Mouse (Mus musculus): ENCODE measurements at regions not wholly inside any gene's neighbourhood (a gene's known extent, or its start where the extent isn't known, plus 50 kb on each side); places are given as distances from the start of the nearest gene placed in this dataset.

DNA sequence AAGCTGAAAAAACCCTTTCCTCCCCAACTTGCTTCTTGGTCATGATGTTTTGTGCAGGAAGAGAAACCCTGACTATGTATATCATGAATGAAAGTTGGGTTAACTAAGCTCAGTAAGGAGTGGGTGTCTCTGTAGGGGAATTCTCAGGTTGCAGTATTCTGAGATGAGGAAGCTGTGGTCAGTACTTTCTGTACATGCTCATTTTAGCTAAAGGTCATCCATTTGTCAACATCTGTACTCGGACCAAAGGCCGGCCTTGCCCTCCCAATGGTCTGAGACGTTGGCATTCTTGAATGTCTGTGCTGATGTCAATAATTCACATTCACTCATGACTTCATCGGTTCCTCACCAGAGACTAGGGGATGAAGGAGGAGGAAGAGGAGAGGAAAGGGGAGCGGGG, 94.9 kb upstream of the Parp11 start:
- DNase-seq, result no peak

DNA sequence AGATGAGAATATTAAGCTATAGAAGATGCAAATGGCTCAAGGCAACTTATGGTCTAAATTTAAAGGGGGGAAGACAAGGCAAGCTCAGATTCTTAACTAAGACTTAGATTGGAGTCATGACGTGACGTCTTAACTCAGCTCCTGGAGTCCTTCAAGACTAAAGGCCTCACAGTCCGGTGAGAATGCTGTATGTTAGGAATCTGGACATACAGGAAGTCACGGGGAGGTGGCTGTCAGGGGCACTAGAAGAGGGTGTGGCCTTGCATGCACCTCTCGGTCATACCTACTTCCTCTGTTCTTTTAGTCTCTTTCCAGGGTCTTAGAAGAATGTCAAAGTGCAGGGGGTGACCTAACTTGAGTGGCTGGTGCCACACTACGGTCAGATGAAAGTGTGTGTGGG, 91.5 kb upstream of the Parp11 start:
- DNase-seq, result no peak

DNA sequence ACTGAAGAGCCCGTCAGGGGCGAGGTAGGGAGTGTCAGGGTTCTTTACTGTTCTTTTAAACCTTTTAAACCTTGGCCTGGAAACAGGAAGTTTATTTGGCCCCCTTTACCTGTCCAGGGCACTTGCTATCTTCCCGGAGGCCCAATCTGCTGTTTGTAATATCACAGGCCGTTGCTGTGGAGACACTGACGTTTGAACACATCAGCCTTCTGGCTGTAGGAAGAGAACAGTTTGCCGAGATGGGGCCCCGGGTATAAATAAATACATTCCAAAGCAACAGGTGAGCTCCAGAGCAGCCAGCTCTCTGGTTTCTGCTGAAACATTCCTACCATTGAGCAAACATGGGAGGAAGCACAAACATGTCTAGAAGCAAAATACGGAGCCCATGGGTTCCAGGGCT, 90.2 kb upstream of the Parp11 start:
- no peak for DNase-seq

- no peak for DNase-seq
Measured at GRCm38 (mm10) chr6:127358805-127359204, 87.8 kb upstream of the Parp11 start.

- peak; percentile 45 to 62 for DNase-seq
Measured at GRCm38 (mm10) chr6:127359391-127359874, 87.2 kb upstream of the Parp11 start.

DNA sequence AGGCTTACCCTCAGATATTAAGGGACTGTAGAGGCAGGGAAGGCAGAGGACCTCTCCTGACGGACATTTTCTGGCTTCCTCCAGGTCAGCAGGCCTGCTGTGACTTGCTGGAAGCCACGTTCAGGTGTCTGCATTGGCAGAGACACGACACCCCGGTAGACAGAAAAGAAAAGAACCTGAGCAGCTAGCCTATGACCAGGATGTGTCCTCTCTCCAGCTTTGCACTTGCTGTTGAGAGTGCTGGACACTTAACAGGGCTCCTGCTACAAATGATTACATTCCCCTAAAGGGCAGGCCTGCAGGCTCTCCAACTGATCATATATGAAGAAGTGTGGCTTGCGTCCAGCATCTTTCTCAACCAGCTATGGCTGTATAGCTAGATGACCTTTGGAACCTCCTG, 84.5 kb upstream of the Parp11 start:
- DNase-seq, result no peak

DNA sequence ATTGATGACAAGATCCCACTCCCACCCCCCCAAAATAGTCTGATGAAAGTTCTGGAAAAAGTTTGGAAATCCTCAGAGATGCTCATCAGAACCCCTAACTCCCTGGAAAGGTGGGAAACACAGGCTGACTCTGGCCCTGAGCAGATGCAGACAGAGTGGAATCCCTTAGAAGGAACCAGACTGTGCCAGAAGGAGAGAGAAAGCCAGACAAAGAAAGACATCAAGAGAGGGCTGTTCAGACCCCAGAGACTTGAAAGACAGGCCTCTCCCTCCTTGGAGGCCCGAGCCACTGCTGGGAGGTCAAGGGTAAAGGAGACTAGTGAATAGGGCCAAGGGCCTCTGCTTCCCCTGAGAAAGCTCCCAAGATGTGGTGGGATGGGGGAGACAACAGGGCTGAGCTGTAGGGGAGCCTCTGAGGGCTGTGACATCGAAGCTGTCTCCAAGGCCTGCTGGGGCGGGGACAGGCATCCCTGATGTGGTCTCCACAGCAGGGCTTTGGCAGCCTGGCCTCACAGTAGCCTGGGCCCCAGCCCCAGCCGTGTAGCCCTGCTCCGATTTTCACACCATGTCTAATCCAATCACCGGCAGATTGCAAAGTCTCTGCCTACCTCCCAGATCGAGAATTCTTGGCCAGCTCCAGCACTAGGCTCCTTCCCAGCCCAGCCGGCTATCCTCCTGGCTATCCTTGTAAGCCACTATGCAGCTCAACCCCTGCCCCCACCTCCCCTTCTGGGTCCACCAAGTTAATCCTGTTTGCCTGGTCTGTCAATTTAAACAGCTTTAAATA, 83.5 kb upstream of the Parp11 start:
- no peak for DNase-seq

DNA sequence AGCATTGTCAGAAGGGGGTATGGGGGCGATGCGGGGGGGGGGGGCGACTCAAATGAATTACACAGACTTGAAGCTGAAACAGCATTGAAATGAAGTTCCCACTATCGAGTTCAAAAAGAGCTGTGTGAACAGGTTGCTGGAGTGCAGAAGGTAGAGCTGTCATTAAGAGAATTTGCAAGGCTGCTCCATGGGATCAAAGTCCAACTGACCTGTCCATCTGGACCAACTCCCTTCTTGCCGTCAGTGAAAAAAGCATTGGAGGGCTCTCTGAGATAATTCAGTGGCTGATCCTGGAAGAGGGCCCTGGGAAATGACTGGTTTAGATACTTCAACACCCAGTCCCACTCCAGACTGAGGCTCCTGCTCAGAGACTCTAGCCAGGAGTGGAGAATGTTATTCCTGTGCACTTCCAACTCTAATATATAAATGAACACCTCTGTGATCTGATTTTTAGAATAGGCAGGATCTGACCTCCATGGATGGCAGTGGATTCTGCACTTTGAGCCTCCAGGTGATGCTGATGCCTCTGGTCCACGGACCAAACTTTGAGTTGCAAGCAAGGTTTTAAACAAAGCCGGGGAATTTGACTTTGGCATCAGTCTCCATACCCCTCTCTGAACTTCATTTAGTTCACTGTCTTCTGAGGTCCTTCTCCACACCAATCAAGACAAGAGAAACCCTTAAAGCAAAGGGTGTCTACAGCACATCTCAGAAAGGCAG, 82.6 kb upstream of the Parp11 start:
- DNase-seq, result no peak

GRCm38 (mm10) chr6:127364591-127365187, 82.0 kb upstream of the Parp11 start:
- no peak for DNase-seq

DNA sequence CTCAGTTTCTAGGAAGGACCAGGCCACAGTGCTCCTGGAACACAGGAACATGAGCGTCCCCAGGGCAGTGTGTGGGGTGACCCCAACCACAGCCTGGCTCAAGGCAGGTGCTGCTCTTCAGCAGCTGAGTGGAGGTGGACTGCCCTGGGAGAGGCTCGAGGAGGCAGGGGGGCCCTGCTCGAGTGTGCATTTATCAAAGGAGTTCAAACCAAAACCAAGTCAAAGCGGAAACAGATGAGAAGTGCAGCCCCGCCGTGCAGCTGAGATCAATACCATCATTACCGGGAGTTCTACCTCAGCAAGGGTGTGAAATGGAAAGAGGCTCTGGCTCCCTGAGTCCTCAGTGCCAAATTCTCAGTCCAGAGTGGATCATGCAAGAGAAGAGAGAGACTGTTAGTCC, 81.4 kb upstream of the Parp11 start:
- no peak for DNase-seq

- no peak for DNase-seq
Measured at GRCm38 (mm10) chr6:127365651-127366050, 81.0 kb upstream of the Parp11 start.

DNA sequence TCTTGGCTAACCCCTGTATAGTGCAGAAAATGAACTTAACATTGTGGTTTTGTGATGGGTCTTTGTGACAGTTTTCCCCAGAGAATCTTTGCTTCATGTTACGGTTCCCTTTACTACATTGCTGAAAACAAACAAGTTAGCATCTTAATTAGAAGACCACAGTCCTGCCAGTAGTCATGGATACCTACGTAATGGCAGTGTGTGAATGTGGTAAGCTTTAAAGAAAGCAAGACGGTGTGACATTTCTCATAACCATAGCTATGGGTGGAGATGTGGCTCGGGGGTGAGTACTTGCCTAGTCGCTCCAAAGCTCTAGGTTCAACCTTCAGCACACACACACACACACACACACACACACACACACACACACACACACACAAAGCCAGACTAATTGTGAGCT, 73.6 kb upstream of the Parp11 start:
- DNase-seq, result no peak

DNA sequence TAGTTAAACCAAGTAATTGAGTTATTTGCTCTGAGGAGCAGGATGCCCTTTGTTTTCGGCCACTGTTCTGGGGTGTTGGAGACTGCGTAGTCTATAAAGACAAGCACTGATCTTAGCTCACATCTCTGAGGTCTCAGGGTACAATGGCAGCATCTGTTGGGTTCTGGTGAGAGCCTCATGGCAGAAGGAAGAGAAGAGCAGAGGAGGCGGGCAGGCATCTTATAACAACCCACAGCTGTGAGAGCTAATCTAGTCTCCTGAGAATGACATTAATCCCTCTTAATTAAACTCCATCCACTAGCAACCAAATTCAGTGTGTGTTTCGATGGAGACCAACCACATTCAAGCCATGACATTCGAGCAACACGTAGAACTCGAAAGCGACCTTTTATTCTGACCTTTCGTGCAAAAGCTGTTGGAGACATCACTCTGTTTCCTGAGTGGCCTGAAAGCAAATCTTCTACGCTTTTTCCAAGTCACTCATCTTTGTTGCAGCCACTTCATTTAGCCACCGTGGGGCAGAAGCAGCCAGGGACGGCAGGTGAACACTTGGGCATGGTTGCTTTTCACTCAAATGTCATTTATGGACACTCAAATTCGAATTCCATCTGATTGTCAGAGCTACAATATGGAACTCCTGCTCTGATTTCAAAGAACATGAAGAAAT, 72.7 kb upstream of the Parp11 start:
- DNase-seq, result no peak

DNA sequence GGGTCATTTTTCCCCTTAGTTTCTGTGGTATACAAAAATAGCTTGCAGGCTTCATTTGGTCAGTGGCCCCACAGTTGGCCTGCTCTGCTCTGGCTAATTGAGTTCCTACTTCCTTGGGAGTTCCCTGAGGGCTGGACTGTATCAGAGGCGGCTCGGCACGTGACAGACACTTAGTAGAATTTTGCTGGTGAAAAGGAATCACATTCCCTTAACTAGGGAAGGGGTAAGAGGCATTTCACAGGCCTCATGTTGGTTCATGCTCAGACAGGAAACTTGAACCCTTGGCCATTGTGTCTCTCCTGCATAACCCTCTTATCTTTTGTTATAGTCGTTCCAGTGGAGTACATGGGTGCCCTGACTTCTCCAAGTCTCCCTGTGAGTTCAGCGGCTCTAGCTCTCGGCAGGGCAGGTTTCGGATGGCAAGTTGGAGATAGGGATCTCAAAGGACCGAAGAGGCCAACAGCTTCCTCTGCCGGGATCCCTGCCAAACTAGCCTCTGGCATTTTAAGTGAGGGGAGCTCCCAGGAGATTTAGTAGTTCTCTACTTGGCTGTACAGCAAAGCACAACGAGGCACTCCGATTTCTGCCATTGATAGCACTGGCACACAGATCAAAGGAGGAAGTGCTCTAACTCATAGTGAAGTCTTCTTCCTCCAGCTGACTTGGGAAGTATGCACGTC, 72.0 kb upstream of the Parp11 start:
- peak; percentile 7 to 9 for DNase-seq

GRCm38 (mm10) chr6:127375144-127375529, 71.5 kb upstream of the Parp11 start:
- no peak for DNase-seq

GRCm38 (mm10) chr6:127375711-127376199, 70.9 kb upstream of the Parp11 start:
- DNase-seq, result no peak

DNA sequence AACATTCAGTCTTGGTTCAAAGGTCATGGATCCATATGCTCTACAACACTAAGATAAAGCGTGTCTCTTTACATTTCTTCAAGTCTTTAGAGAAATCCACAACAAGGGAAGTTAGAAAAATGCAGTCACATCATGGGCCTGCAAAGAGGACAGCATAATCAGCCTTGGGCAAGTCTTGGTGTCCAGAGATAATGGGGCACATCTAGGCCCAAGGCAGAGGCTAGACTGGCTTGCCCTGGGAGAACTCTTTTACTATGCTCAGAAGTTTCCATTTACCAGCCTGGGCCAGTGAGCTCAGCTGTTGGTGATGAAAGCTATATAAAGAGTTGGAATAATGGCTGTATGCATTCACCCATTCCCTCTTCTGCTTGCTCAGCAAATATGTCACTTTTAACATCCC, 67.9 kb upstream of the Parp11 start:
- no peak for DNase-seq

DNA sequence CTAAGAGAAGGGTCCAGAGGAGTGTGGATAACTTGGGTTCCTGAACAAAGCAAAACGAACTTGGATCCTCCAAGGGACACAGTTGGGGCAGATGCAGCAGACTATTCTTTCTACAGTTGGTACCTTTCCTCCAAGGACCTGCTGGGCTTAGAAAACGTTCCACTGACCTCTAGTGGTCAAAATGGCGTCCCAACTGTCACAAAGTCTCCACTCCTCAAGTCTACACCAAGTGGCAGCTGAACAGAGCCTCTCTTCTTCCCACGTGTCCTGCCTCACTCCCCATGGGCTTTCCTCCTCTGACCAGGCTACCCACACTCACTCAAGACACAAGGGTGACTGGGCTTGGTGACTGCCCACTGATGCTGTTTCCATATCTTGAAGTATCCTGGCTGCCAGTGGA, 67.1 kb upstream of the Parp11 start:
- peak; percentile 18 to 19 for DNase-seq

DNA sequence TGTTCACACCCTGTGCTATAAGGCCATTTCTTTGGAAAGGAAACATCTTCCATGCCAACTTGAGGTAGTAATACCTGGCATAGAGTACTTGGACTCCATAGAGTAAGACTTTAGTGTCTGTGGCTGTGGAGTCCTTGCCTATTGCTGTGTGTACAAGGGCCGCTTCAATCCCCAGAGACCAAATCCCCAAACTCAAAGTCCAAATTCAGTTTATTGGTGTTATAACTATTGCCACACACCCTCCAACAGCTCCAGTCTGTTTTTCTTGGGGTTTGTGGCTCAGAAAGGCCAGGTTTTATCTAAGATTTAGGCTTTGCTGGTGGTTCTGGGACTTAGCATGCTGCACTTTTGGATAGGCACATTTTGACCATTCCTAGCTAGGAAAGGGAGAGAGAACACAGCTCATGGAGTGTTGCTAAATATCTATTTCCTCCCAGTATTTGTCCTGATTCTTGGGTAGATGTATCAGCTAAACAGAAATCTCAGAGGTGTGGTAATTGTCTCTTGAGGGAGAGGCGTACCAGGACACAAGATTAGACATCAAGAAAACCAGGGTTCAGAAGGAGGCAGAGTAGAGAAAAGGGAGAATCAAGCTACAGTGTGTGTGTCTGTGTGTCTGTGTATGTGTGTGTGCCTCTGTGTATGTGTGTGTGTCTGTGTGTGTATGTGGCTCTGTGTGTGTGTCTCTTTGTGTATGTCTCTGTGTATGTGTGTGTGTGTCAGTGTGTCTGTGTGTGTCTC, 65.3 kb upstream of the Parp11 start:
- no peak for DNase-seq

DNA sequence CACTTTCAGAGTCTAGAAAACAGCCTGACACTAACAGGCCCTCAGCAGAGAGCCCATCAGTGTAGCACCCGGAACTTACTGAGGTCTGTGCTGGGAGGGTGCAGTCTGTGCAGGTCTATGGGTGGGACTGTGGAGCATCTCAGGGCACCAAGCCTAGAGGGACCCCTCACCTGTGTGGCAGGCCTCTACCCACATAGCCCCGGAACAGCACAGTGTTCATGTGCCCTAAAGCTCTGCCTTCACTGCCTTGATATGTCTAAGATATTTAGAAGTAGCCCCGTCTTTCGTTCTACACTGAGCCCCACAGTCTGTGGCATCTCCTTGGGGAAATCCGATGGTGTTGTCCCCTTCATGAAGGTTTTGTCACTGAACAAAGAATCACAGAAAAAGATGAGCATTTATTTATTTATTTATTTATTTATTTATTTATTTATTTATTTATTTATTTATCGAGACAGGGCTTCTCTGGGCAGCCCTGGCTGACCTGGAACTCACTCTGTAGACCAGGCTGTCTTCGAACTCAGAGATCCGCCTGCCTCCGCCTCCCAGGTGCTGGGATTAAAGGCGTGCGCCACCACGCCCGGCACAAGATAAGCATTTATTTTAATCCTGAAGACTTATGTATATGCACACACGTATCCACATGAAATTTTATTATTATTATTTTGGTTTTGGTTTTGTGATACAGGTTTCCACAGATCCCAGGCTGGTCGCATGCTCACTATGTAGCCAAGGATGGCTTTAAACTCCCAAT, 55.2 kb upstream of the Parp11 start:
- no peak for DNase-seq

Data from cerebellum, adult 18-20 months (tissue).